Mouse (Mus musculus) C2C12 (cell line): ENCODE measurements at regions not wholly inside any gene's neighbourhood (a gene's known extent, or its start where the extent isn't known, plus 50 kb on each side); places are given as distances from the start of the nearest gene placed in this dataset.

Experiments used
- H3K27me3 ChIP-seq: one replicate; pipeline ENCODE4 v1.6.1; 2011; ENCODE audit not compliant: control insufficient read depth, insufficient read depth, insufficient read length
- H3K36me3 ChIP-seq: one replicate; pipeline ENCODE4 v1.6.1; 2011; ENCODE audit not compliant: control insufficient read depth, insufficient read depth
- H3K4me3 ChIP-seq: one replicate; pipeline ENCODE4 v1.5.1; 2011; ENCODE audit warnings: mild to moderate bottlenecking, control low read depth; ENCODE audit not compliant: poor library complexity, insufficient read depth, severe bottlenecking
- H3K79me2 ChIP-seq: one replicate; pipeline ENCODE4 v1.6.1; 2011; ENCODE audit not compliant: control insufficient read depth, insufficient read depth
- H3K79me3 ChIP-seq: one replicate; pipeline ENCODE4 v1.6.1; 2011; ENCODE audit warnings: low read depth, control low read depth
- H3ac ChIP-seq: one replicate; pipeline ENCODE3; 2011; ENCODE audit warnings: low read depth; ENCODE audit not compliant: control insufficient read depth, insufficient read length
- CEBPB ChIP-seq: IDR thresholded peaks from one replicate; pipeline ENCODE4 v1.6.1; 2011; ENCODE audit warnings: low read depth, mild to moderate bottlenecking, control low read depth, moderate library complexity
- CTCF ChIP-seq: IDR thresholded peaks from one replicate; pipeline ENCODE4 v1.5.1; 2011; ENCODE audit not compliant: control insufficient read depth, insufficient read depth, insufficient read length
- FOSL1 ChIP-seq: IDR thresholded peaks from one replicate; pipeline ENCODE4 v1.8.0; 2011; ENCODE audit warnings: mild to moderate bottlenecking, low read length; ENCODE audit not compliant: poor library complexity, insufficient read depth, severe bottlenecking
- MAX ChIP-seq: IDR thresholded peaks from one replicate; pipeline ENCODE4 v1.6.1; 2011; ENCODE audit warnings: mild to moderate bottlenecking, control low read depth
- MYOD1 ChIP-seq: IDR thresholded peaks from one replicate; pipeline ENCODE4 v1.6.1; 2011; ENCODE audit warnings: low read depth; ENCODE audit not compliant: control insufficient read depth, insufficient read length
- MYOG ChIP-seq: IDR thresholded peaks from one replicate; pipeline ENCODE4 v1.6.1; 2011; ENCODE audit not compliant: control insufficient read depth, insufficient read length; ENCODE audit errors: extremely low read depth
- USF1 ChIP-seq: IDR thresholded peaks from one replicate; pipeline ENCODE4 v1.6.1; 2011; ENCODE audit warnings: low read depth, mild to moderate bottlenecking, control low read depth, moderate library complexity

- no peaks in the 10 kb centered on the region for H3K79me3 ChIP-seq
- no peak overlapping the region for H3K4me3 ChIP-seq
These were observed 216.5 kb upstream of the Tenm4 start for GRCm38 (mm10) chr7:95954511-95954910.

GRCm38 (mm10) chr7:95955119-95955518 is 215.9 kb upstream of the Tenm4 start:
- Histone ChIP-seq H3K27me3 (no peaks in the 10 kb centered on the region), H3ac (no peak overlapping the region), H3K36me3 (no peaks in the 10 kb centered on the region), H3K79me2 (no peaks in the 10 kb centered on the region), H3K4me3 (no peak overlapping the region), H3K79me3 (no peaks in the 10 kb centered on the region)
- no peak for TF ChIP-seq MYOD1
- TF ChIP-seq MAX, result no peak
- no peak for TF ChIP-seq FOSL1

More at GRCm38 (mm10) chr7:95954511-95954910, 216.5 kb upstream of the Tenm4 start:
- Histone ChIP-seq H3K36me3 (no peaks in the 10 kb centered on the region), H3ac (no peak overlapping the region), H3K79me2 (no peaks in the 10 kb centered on the region), H3K27me3 (no peaks in the 10 kb centered on the region)
- TF ChIP-seq MAX, result no peak
- TF ChIP-seq USF1, result no peak
- TF ChIP-seq CTCF, result no peak
- TF ChIP-seq CEBPB, result no peak
- TF ChIP-seq MYOG, result no peak
- TF ChIP-seq FOSL1, result no peak
- TF ChIP-seq MYOD1, result no peak

- H3K36me3 ChIP-seq, result no peaks in the 10 kb centered on the region
- no peaks in the 10 kb centered on the region for H3K79me3 ChIP-seq
- H3ac ChIP-seq, result no peak overlapping the region
- no peak for TF ChIP-seq CEBPB
- TF ChIP-seq MYOG, result no peak
- TF ChIP-seq MAX, result no peak
- TF ChIP-seq CTCF, result no peak
- no peak for TF ChIP-seq MYOD1
- TF ChIP-seq FOSL1, result no peak
- no peak for TF ChIP-seq USF1
- H3K4me3 ChIP-seq, result no peak overlapping the region
- H3K27me3 ChIP-seq, result no peaks in the 10 kb centered on the region
- no peaks in the 10 kb centered on the region for H3K79me2 ChIP-seq
These were observed 212.0 kb upstream of the Tenm4 start for GRCm38 (mm10) chr7:95959068-95959467.

- no peaks in the 10 kb centered on the region for H3K27me3 ChIP-seq
- no peaks in the 10 kb centered on the region for H3K79me3 ChIP-seq
- H3K36me3 ChIP-seq, result no peaks in the 10 kb centered on the region
- H3ac ChIP-seq, result no peak overlapping the region
- no peaks in the 10 kb centered on the region for H3K79me2 ChIP-seq
- no peak overlapping the region for H3K4me3 ChIP-seq
- TF ChIP-seq FOSL1, result no peak
- TF ChIP-seq MYOD1, result no peak
- no peak for TF ChIP-seq MYOG
- no peak for TF ChIP-seq CEBPB
- no peak for TF ChIP-seq USF1
- TF ChIP-seq CTCF, result no peak
- no peak for TF ChIP-seq MAX
These were observed 199.2 kb upstream of the Tenm4 start for GRCm38 (mm10) chr7:95971863-95972262.

- Histone ChIP-seq H3K79me3 (no peaks in the 10 kb centered on the region), H3K4me3 (no peak overlapping the region)
- TF ChIP-seq FOSL1 (no peak), MYOG (no peak), CEBPB (no peak), MAX (no peak), CTCF (no peak), MYOD1 (no peak), USF1 (no peak)
These were observed 197.0 kb upstream of the Tenm4 start for GRCm38 (mm10) chr7:95974085-95974484.

GRCm38 (mm10) chr7:95991250-95992032 is 179.6 kb upstream of the Tenm4 start:
- no peak overlapping the region for H3ac ChIP-seq
- H3K79me2 ChIP-seq, result no peaks in the 10 kb centered on the region
- H3K36me3 ChIP-seq, result no peaks in the 10 kb centered on the region
- no peak for TF ChIP-seq CEBPB
- TF ChIP-seq MYOG, result no peak
- no peak for TF ChIP-seq FOSL1
- TF ChIP-seq MAX, result no peak
- no peak for TF ChIP-seq MYOD1
- TF ChIP-seq CTCF, result no peak
- no peak for TF ChIP-seq USF1
- no peak overlapping the region for H3K4me3 ChIP-seq
- no peaks in the 10 kb centered on the region for H3K79me3 ChIP-seq
- H3K27me3 ChIP-seq, result no peaks in the 10 kb centered on the region

More at GRCm38 (mm10) chr7:95974085-95974484, 197.0 kb upstream of the Tenm4 start:
- no peak overlapping the region for H3ac ChIP-seq
- no peaks in the 10 kb centered on the region for H3K79me2 ChIP-seq
- no peaks in the 10 kb centered on the region for H3K36me3 ChIP-seq
- no peaks in the 10 kb centered on the region for H3K27me3 ChIP-seq
